Mouse (Mus musculus) heart, embryonic 13.5 days (tissue): ENCODE measurements around the gene Ift43. TPM values are rescaled to one million over a fixed set of nuclear protein-coding genes. Genes with fewer than 3 reads are reported as not detected.
A peak's percentile ranks its signal among the peaks of the same experiment; 100 is the strongest.

ENCODE experiments used
- ATAC-seq: fragments of 200-750 bp; cut with Nextera tagmentation; 2 replicates; pipeline ENCODE4 v1.8.0; 2017; ENCODE audit warnings: moderate TSS enrichment; ENCODE audit not compliant: insufficient number of reproducible peaks, low FRiP score, low TSS enrichment; ENCODE audit errors: extremely low read depth
- H3K27ac ChIP-seq: fragments of 300-500 bp; sonication (generic); replicated peaks from 2 replicates; pipeline ENCODE4 v1.5.1; 2015; ENCODE audit warnings: moderate library complexity, mild to moderate bottlenecking, inconsistent platforms
- H3K27me3 ChIP-seq: fragments of 300-500 bp; sonication (generic); replicated peaks from 2 replicates; pipeline ENCODE4 v1.6.1; 2015; ENCODE audit warnings: mild to moderate bottlenecking, inconsistent platforms
- H3K36me3 ChIP-seq: fragments of 300-500 bp; sonication (generic); 2 replicates; pipeline ENCODE4 v1.6.1; 2015; ENCODE audit warnings: mild to moderate bottlenecking, inconsistent platforms
- H3K4me1 ChIP-seq: fragments of 300-500 bp; sonication (generic); 2 replicates; pipeline ENCODE4 v1.6.1; 2015; ENCODE audit warnings: inconsistent platforms
- H3K4me2 ChIP-seq: fragments of 300-500 bp; sonication (generic); 2 replicates; pipeline ENCODE4 v1.6.1; 2015; ENCODE audit warnings: inconsistent platforms, mild to moderate bottlenecking, moderate library complexity
- H3K4me3 ChIP-seq: fragments of 300-500 bp; sonication (generic); 2 replicates; pipeline ENCODE4 v1.5.1; 2015; ENCODE audit warnings: moderate library complexity, mild to moderate bottlenecking, inconsistent platforms
- H3K9ac ChIP-seq: fragments of 300-500 bp; sonication (generic); 2 replicates; pipeline ENCODE4 v1.6.1; 2015; ENCODE audit warnings: inconsistent platforms, mild to moderate bottlenecking, moderate library complexity
- H3K9me3 ChIP-seq: fragments of 300-500 bp; sonication (generic); 2 replicates; pipeline ENCODE4 v1.6.1; 2016; ENCODE audit warnings: inconsistent platforms
- WGBS: fragments of 180-500 bp; shearing (Covaris S2); methylation state at CpG from one replicate; pipeline ENCODE4 v1.1.7; 2015; ENCODE audit warnings: mixed read lengths; 5-methylcytosine and 5-hydroxymethylcytosine counted together
- polyA plus RNA-seq: library from polyadenylated mRNA; unstranded; fragments of >200 nt; fragmentation: Nextera tagmentation; extraction: Ambion mirVana; gene quantifications from 2 replicates; pipeline ENCODE4 v1.2.1, GENCODE M21; 2015

Gene Ift43
- polyA plus RNA-seq, 1 experiment from 2014 or later = 108 TPM

DNA sequence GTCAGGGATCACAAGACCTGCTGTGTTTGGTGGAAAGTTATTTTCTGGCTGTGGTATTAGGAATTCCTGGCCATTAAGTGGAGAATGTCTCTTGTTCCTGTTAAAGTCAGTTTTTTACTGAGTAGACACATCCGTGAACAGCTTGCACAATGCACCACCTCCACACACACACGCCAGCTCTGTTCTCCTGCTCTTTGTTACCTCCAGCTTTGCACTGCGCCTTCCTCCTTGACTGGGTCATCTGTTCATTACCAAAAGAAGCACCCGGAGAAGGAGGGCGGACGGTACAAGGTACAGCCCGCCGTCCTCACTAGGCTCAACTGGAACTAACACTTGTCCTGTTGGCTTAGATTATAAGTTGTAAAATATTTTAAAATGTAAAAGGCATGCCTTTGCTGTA lies 20.3 kb downstream of the Ift43 start:
- Histone ChIP-seq H3K36me3 (peaks cover 13% of the 10 kb centered on the region), H3K9ac (0 out of 2 replicates have a peak overlapping the region, but pooled peaks have one; percentile 28), H3K27ac (peak overlapping the region; percentile 99), H3K4me3 (no peak overlapping the region), H3K9me3 (no peaks in the 10 kb centered on the region), H3K4me1 (peaks cover 71% of the 10 kb centered on the region), H3K4me2 (no peak overlapping the region), H3K27me3 (no peaks in the 10 kb centered on the region)
- ATAC-seq = no peak
- WGBS = 71% methylated on average over 8 of the region's 8 CpGs

DNA sequence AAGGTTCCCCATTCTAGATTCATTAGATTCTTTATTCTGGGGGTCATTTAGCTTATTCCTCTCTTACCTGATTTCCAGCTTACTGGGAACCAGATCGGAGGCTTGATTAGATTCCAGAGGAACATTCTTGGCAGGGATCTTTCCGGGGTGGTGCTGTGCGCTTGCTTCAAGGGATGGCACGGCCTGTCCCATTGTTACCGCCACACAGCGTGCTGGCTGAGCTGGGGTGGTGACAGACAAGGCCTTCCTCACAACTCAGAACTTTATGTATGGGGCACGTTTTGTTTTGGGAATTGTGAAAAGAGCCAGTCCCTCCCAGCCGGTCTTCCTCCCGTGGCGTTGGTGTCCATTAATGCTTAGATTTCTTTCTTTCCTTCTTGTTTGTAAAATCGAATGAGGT lies 21.1 kb downstream of the Ift43 start:
- Histone ChIP-seq H3K9ac (peak overlapping the region; percentile 61), H3K4me3 (no peak overlapping the region), H3K36me3 (peaks cover 17% of the 10 kb centered on the region), H3K27ac (peak overlapping the region; percentile 99), H3K4me2 (no peak overlapping the region), H3K27me3 (no peaks in the 10 kb centered on the region), H3K4me1 (peaks cover 64% of the 10 kb centered on the region), H3K9me3 (no peaks in the 10 kb centered on the region)
- WGBS = 52% methylated on average over 11 of the region's 11 CpGs
- ATAC-seq = no peak

DNA sequence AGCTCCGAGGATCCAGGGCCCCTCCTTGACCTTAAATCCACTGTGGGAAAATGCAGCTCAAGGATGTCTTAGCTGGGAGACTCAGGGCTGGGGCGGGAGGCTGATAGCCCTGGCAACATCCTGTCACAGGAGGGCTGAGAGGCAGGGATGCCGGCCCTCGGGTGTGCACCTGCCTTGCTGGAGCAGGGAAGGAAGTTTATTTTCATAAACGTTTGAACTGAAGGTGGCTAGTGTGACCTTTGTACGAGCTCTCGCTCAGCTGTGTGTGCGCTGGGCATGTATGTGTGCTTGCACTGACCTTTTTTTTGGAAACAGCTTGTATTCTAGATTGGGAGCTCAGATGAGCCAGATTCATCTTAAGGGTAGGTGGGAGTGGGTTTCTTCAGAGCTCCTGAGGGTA lies 21.5 kb downstream of the Ift43 start:
- peaks cover 19% of the 10 kb centered on the region for H3K36me3 ChIP-seq
- peak overlapping the region; percentile 99 for H3K27ac ChIP-seq
- H3K27me3 ChIP-seq = no peaks in the 10 kb centered on the region
- no peaks in the 10 kb centered on the region for H3K9me3 ChIP-seq
- H3K9ac ChIP-seq = peak overlapping the region; percentile 61
- peak overlapping the region; percentile 34 for H3K4me2 ChIP-seq
- H3K4me1 ChIP-seq = peaks cover 61% of the 10 kb centered on the region
- 30% methylated on average over 8 of the region's 8 CpGs for WGBS
- H3K4me3 ChIP-seq = no peak overlapping the region
- no peak for ATAC-seq

DNA sequence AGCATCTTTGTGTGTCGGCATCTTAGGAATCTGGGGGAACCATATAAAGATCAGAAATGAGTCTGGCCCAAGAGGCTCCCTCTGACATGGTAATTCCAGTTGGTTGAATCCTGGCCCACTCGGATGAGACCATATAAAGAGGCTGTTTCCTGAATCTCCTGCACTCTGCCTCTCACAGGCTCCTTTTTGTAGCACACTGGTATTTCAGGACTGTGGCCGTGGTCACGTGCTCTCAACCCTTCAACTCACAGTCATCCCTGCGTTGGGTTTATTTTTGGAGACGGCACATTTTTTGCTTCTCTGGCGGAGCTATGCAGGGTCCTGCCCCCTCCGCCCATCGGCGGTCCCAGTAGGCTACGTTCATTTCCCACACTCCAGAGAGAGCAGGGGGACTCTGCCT lies 22.0 kb downstream of the Ift43 start:
- peaks cover 63% of the 10 kb centered on the region for H3K4me1 ChIP-seq
- H3K27me3 ChIP-seq = no peaks in the 10 kb centered on the region
- peak overlapping the region; percentile 99 for H3K27ac ChIP-seq
- H3K4me3 ChIP-seq = no peak overlapping the region
- H3K36me3 ChIP-seq = peaks cover 18% of the 10 kb centered on the region
- H3K9ac ChIP-seq = peak overlapping the region; percentile 61
- peak; percentile 43; the same call in 1 of the 2 replicates for ATAC-seq
- H3K9me3 ChIP-seq = no peaks in the 10 kb centered on the region
- H3K4me2 ChIP-seq = peak overlapping the region; percentile 34
- WGBS = 28% methylated on average over 11 of the region's 11 CpGs

DNA sequence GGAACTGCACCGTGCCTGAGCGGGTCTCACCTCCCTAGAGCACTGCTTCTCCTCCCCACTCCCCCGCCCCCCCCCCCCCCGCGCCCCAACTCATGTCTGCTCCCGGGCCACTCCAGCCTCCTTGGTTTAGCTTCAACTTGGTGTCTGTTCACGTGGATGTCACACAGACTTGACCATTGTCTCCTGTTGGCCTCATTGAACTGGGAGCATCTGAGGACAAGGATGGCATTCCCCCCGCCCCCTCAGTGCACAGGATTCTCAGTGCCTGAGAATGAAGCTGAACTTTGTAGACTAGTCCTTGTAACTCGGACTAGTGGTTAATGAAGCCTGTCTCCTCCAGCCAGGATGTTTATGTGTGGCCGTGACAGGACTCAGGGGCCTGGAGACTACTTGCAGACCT lies 23.2 kb downstream of the Ift43 start:
- Histone ChIP-seq H3K4me1 (peaks cover 64% of the 10 kb centered on the region), H3K4me3 (no peak overlapping the region), H3K9me3 (no peaks in the 10 kb centered on the region), H3K27ac (peak overlapping the region; percentile 99), H3K4me2 (no peak overlapping the region), H3K36me3 (peaks cover 15% of the 10 kb centered on the region), H3K9ac (peak overlapping the region; percentile 30; the same call in 1 of the 2 replicates), H3K27me3 (no peaks in the 10 kb centered on the region)
- 56% methylated on average over 10 of the region's 10 CpGs for WGBS
- no peak for ATAC-seq

DNA sequence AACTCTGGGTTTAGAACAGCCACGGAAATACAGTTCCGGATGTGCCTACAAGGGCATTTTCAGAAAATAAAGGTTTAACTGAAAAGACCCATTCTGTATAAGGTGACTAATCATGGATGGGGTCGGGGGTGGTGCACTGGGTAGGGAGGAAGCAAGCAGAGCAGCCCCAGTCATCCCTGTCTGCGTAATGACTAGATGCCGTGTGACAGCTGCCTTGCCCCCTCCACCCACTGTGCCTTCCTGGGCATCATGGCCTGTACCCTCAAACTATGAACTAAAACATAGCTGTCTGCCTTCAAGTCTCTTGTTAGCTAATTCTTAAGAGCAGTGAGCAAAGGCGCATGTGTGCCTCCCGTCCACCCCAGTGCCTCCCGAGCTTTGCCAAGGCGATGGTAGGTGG lies 23.7 kb downstream of the Ift43 start:
- H3K4me1 ChIP-seq = peaks cover 59% of the 10 kb centered on the region
- no peak overlapping the region for H3K27ac ChIP-seq
- WGBS = 83% methylated on average over 9 of the region's 9 CpGs
- no peak overlapping the region for H3K9ac ChIP-seq
- H3K4me3 ChIP-seq = no peak overlapping the region
- ATAC-seq = no peak
- no peak overlapping the region for H3K4me2 ChIP-seq
- H3K36me3 ChIP-seq = peaks cover 18% of the 10 kb centered on the region
- H3K9me3 ChIP-seq = no peaks in the 10 kb centered on the region
- H3K27me3 ChIP-seq = no peaks in the 10 kb centered on the region

DNA sequence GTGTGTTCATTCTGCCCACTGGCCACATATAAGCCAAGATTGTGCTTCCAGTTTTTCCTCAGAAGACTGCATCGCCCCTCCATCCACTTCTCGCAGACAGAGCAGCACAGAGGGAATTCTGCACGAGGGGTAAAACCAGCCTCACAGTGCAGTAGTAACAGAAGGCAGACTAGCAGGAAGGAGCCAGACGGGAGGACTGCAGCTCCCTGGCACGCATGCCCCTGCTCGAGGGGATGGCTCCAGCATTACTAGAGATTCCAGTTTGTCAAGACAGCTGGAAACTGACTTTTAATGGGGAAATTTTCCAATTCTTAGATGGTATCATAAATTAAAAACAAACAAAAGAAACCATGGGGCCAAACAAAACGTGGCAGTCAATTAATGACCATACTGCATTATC lies 25.3 kb downstream of the Ift43 start:
- Histone ChIP-seq H3K4me2 (no peak overlapping the region), H3K4me1 (peaks cover 43% of the 10 kb centered on the region), H3K4me3 (no peak overlapping the region), H3K36me3 (peaks cover 25% of the 10 kb centered on the region), H3K9me3 (no peaks in the 10 kb centered on the region), H3K27ac (no peak overlapping the region), H3K9ac (no peak overlapping the region), H3K27me3 (no peaks in the 10 kb centered on the region)
- WGBS = 80% methylated on average over 7 of the region's 7 CpGs
- ATAC-seq = no peak

DNA sequence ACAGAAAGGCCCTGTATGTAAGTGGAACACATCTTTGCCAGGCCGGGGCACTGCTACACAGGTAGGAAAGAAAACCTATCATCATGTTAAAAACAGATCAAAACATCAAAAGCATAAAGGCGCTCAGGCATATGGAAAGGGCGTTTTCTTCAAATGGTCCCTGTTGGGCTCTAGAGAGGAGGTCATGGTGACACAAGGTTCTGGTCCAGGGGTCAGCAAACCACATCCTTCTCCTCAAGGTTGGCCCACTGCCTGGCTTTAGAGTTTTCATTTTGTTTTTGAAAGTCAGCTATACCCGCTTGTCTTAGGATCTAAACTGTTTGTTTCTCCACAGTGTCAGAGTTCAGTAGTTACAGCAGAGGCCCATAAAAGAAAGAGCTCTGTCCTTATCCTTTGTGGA lies 27.2 kb downstream of the Ift43 start:
- Histone ChIP-seq H3K4me3 (no peak overlapping the region), H3K4me1 (peaks cover 24% of the 10 kb centered on the region), H3K27ac (peak overlapping the region; percentile 17; the same call in 1 of the 2 replicates), H3K9me3 (no peaks in the 10 kb centered on the region), H3K9ac (no peak overlapping the region), H3K4me2 (no peak overlapping the region), H3K36me3 (peaks cover 35% of the 10 kb centered on the region), H3K27me3 (no peaks in the 10 kb centered on the region)
- 79% methylated on average over 4 of the region's 4 CpGs for WGBS
- ATAC-seq = no peak

DNA sequence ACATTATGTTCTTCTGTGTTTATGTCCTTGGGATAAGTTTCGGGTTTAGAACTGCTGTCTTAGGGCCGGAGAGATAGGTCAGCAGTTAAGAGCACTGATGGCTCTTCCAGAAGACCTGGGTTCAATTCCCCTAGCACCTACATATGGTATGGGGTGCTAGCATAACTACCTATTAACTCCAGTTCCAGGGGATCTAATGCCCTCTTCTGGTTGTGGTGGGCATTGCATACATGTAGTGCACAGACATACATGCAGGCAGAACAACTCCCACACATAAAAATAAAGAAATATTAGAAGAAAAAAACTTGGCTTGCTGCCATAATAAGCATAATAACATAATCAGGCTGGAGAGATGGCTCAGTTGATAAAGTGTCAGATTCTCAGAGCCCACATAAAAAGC lies 28.3 kb downstream of the Ift43 start:
- H3K4me1 ChIP-seq = peaks cover 13% of the 10 kb centered on the region
- 85% methylated on average over 2 of the region's 2 CpGs for WGBS
- H3K27me3 ChIP-seq = no peaks in the 10 kb centered on the region
- ATAC-seq = no peak
- H3K9me3 ChIP-seq = no peaks in the 10 kb centered on the region
- no peak overlapping the region for H3K4me2 ChIP-seq
- no peak overlapping the region for H3K27ac ChIP-seq
- no peak overlapping the region for H3K4me3 ChIP-seq
- H3K36me3 ChIP-seq = peaks cover 40% of the 10 kb centered on the region
- no peak overlapping the region for H3K9ac ChIP-seq

DNA sequence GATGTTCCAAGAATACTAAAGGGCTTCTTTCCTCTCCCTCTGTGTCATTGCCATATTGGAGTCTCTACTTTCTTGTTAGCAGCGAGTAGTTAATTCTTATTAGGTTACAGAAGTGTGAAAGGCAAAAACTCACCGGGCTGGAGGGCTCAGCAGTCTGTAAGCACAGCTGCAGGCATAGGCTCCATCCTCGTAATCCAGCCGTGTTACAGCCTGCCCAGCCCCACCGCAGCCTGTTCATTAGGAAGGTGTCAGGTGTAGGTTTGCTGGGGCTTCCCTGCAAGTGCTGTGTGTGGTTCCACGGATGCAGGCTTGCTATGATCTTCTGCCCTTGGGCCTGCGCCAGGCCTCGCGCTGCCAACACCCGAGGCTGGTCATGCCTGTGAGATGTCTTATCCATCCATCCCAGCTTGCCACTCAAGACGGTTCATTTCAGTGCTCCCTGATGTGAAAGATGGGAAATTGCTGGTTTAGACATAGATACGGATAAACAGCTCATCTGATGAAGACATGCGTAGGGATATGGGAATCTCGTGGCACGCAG lies 34.0 kb downstream of the Ift43 start:
- WGBS = 75% methylated on average over 15 of the region's 15 CpGs
- H3K9me3 ChIP-seq = no peaks in the 10 kb centered on the region

DNA sequence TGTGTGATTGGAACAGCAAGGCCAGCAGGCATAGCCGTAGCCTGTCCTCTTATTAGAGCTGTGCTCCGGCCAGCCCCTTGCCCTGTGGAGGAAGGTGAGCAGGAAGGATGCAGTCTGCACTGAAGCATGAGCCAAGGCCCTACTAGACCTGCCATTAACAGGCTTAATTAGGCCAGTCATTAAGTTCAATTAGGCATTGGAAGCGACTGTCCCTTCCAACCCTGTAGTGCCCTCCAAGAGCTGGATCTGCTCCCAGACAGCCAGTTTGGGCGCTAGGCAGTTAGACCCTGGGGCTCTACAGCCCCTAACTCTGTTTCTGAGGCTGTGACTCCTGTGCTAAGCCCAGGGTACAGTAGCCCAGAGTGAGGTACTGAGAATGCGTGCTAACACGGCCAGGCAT lies 41.7 kb downstream of the Ift43 start:
- no peak for ATAC-seq
- H3K4me2 ChIP-seq = no peak overlapping the region
- no peaks in the 10 kb centered on the region for H3K9me3 ChIP-seq
- WGBS = 78% methylated on average over 6 of the region's 6 CpGs
- H3K4me1 ChIP-seq = peaks cover 2% of the 10 kb centered on the region
- H3K9ac ChIP-seq = no peak overlapping the region
- no peak overlapping the region for H3K4me3 ChIP-seq
- H3K27me3 ChIP-seq = no peaks in the 10 kb centered on the region
- H3K36me3 ChIP-seq = peaks cover 21% of the 10 kb centered on the region; the same call in 1 of the 2 replicates
- no peak overlapping the region for H3K27ac ChIP-seq

More for the DNA sequence above, 34.0 kb downstream of the Ift43 start:
- H3K27ac ChIP-seq = no peak overlapping the region
- no peaks in the 10 kb centered on the region for H3K27me3 ChIP-seq
- H3K4me2 ChIP-seq = no peak overlapping the region
- H3K4me1 ChIP-seq = no peaks in the 10 kb centered on the region
- no peak overlapping the region for H3K4me3 ChIP-seq
- peaks cover 43% of the 10 kb centered on the region for H3K36me3 ChIP-seq
- no peak overlapping the region for H3K9ac ChIP-seq
- no peak for ATAC-seq

DNA sequence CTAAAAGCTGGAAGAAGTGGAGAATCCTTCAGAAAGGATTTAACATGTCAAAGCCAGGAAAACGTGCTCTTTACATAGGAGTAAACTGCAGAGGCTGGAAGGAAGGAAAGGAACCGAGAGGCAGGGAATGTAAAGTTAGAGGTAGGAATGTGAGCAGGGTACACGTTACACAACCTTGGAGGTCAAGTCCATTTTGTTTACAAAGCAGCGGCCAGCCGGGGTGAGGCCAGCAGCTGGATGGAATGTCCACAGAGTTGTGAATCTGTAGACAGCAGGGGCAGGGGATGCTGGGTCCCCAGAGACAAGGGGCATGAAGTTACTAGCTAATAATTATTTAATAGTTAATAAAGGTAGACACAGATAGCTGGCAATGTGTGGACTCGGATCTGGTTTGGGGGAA lies 45.8 kb downstream of the Ift43 start:
- ATAC-seq = no peak
- H3K9me3 ChIP-seq = no peaks in the 10 kb centered on the region
- peaks cover 8% of the 10 kb centered on the region; the same call in 1 of the 2 replicates for H3K36me3 ChIP-seq

More for the DNA sequence above, 45.8 kb downstream of the Ift43 start:
- peaks cover 16% of the 10 kb centered on the region for H3K4me1 ChIP-seq
- no peaks in the 10 kb centered on the region for H3K27me3 ChIP-seq
- no peak overlapping the region for H3K27ac ChIP-seq
- no peak overlapping the region for H3K4me2 ChIP-seq
- 68% methylated on average over 6 of the region's 6 CpGs for WGBS
- H3K4me3 ChIP-seq = no peak overlapping the region
- no peak overlapping the region for H3K9ac ChIP-seq
